Mouse (Mus musculus) left cerebral cortex, postnatal 14 days (tissue): ENCODE data around the gene M6pr. TPM values are rescaled to one million over a fixed set of nuclear protein-coding genes. Genes with fewer than 3 reads are reported as not detected.
"Not testable (repeated sequence)": the region's sequence is repeated elsewhere in the genome, so short reads cannot be mapped to it uniquely, and the experiment has no call there.

Experiments used
- DNase-seq, 2 experiments: peaks; one replicate each; pipeline ENCODE4 v3.0.0; 2021 to 2022; ENCODE audit warnings: low spot score in 2 of 2, mixed read lengths in 1 of 2
- intact Hi-C: fragments of 180-260 bp; cut with DNase I; formaldehyde crosslinking; loops from one replicate; pipeline ENCODE4 v1.15.1; 2025
- total RNA-seq, 2 experiments: library from RNA; stranded (reverse); gene quantifications; 2 replicates each; pipeline ENCODE4 v1.2.3; 2021

The M6pr gene
- total RNA-seq, 2 experiments from 2014 or later, result 52.8 to 55.1 TPM

DNA sequence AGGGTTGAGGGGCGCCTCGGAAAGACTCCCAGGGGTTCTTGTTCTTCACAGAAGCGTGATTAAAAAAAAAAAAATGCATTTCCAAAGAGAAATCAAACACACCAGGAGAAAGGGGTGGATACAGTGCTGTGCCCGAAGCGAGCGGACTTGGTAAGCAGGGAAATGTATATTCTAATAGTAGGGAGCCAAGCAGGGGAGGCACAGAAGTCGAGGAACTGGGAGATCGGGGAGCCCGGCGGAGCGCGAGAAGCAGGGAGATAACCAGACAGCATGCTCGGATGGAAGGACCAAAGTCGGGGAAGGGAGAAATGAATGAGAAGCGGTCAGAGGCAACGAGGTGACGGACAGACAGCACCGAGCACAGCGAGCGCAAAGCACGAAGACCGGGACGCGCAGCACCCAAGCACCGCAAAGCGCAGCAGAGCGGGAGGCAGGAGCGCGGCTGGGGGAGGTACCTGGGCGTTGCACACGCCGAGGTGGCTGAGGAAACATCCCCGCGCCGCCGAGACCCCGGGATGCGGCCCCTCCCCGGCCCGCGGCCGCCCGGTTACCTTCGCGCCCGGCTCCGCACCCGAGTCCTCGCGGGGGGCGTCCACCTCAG is 30.6 kb downstream of the M6pr start:
- peak; percentile 64 to 72 for DNase-seq
- intact Hi-C loops, result no loop called here

DNA sequence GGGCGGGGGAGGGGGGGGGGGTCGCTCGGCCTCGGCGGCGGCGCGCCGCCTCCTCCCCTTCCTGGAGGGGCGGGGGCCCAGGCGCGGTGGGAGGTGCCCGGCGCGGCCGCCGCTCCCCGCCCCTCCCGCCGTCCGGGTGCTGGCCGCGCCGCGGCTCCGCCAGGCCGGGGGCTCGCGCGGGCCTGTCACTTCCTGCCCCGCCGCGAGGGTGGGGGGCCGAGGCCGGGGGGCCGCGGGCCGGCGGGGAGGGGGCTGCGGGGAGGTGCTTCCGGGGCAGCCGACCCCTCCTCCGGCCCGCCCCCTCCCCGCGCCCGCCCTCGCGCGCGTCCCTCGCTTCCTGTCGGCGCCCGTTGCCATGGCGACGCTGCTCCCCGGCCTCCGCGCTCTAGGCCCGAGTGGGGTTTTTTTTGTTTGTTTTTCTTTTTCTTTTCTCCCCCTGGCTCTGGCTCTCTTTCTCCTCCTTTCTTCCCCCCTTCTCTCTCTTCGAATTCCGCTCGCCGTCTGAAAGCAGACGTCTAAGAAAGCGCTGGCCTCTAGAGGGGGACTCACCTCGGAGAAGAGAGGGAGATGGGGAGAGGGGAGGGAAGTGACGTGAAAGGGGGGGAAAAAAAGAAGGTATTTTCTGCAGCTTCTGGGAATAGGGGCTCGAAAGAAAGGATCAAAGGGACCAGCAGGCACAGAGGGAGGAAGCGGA is 31.3 kb downstream of the M6pr start:
- intact Hi-C loops, result loop anchor here (2.0 kb wide), 1 partner anchor 53 kb away; no protein-coding TSS in a partner anchor
- peak; percentile 69 to 84 for DNase-seq

DNA sequence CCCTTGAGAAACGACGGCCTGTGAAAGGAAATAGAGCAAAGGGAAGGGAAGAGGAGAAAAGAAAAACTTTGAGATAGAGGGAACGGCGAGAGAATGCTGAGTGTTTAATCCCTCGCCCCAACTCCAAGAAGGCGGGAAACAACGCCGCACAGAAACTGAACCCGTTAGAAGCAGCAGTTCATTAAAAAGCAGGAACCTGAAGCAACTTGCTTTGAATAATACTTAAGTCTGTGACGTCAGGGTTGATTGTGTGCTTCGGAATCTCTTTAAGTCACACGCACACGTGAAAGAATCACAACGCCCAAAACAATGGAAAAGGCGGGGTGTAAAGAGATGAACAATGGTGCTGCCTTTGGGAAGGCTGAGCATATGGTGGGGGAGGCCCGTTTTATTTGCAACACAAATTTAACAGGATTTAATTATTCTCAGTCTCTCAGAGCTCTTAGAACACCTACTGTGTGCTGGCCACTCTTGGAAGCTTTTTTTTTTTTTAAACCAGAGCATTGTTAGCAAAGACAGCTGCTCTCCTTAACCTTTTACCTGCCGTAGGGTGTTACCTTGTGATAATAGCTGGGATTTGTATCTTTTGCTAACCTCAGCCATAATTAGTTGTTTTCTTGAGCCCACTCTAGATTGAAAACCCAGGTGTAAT is 32.0 kb downstream of the M6pr start, which contains the start of gene Phc1:
Phc1 (minus strand) TSS at position 213 of the 652 bp plus-strand sequence.
- intact Hi-C loops, result loop anchor here (2.0 kb wide), 1 partner anchor 52 kb away; no protein-coding TSS in a partner anchor

DNA sequence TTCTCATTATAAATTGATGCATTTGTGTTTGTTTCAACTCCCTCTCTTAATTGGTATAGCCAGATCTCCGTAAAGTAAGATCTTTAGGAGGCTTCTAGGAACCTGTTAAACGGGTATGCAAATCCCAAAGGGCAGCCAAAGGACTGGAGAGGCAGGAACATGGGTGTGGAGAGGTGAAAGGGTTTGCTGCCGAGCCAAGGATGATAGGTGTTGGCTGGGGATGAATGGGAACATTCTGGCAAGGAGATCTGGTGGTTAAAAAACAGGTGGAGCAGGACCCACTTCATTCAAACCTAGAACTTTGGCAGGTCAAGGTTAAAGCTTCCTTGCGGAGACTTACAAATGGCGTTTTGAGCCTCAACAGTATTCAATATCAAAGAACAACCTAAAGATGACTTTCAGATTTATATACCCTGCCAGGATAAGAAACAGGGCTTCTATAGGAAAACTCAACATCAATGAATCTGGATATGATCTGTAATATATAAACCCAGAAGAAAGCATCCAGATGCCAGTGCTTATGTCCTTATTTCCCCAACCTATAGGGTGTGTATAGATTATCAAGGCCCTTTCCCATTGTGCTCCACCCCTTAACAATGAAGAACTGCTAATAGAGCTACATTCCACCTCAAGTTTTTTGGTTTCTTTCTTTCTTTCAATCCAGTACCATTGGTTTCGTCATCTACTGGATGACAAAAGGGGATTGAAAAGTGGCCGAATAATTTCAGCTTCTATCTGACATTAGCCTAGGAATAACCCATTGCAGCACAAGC is 32.7 kb downstream of the M6pr start:
- intact Hi-C loops, result loop anchor here (2.0 kb wide), 1 partner anchor 52 kb away; no protein-coding TSS in a partner anchor
- DNase-seq, result no peak

More for the DNA sequence above, 32.0 kb downstream of the M6pr start, which contains the start of gene Phc1:
- DNase-seq, result peak; percentile 16 to 26

DNA sequence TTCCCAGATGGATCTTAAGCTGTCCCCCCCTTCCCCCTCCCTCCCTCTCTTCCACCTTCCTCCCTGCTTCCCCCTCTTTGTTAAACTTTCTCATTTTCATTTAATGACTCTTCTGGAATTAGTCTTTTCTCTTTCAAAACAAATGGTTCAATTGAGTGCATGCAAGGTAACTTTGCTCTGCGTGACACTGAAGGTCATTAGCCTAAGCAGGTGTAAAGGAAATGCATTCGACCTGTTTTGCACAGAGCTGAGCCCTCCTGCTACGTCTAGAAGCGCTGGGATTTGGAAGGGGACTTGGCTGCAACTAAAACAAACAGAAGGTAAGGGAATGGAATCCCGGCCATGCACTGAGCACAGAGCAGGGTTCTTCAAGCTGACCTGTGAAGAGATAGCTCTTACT is 33.6 kb downstream of the M6pr start:
- intact Hi-C loops, result no loop called here
- no peak for DNase-seq

DNA sequence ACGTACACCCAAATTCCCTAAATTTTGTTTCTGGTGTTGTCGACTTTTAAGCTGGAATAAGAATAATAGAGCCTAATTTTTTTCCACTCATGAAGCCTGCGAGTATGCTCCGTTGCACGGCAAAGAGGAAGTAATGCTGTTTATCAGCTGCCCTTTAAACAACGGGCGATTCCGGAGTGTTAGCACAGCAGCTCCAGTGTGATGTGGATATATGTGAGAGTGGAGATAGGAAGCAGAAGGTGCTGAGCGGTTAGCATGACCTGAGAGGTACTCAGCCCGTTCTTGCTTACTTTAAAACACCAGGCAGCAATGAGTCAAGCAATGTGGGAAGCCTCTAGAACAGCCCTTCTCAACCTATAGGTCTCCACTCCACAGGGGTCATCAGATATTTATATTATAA is 35.2 kb downstream of the M6pr start:
- intact Hi-C loops, result no loop called here
- no peak for DNase-seq

DNA sequence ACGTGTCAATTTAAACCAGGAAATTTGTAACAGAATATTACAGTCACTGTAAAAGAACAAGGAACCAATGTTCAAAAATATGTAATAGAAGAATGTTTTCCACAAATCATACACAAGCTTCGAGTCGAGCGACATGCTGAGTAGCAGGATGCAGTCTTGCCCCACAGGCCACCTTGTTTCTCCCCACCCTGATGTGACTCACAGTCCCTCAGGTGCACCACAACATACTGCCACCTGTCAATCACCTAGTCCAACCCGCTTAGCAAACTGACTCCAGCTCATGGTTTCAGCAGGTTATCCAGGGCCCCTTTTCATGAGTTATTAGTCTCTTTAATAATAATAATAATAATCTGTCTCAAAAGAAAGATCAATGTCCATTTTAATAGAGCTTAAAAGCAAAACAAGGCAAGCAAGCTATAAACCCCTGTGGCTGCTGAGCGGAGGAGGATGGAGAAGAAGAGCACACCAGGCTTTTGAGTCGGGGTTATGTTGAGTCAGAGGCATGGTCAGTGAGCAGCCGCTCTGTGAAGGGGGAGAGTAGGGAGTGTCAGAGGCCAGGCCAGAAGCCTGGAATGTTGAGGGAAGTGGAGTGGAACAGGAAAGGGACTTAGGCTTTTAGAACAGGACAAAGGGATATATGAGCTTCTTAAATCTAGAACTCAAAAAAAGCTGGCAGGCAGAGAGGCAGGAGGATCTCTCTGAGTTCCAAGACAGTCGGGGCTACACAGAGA is 36.0 kb downstream of the M6pr start:
- no peak for DNase-seq
- intact Hi-C loops, result no loop called here

DNA sequence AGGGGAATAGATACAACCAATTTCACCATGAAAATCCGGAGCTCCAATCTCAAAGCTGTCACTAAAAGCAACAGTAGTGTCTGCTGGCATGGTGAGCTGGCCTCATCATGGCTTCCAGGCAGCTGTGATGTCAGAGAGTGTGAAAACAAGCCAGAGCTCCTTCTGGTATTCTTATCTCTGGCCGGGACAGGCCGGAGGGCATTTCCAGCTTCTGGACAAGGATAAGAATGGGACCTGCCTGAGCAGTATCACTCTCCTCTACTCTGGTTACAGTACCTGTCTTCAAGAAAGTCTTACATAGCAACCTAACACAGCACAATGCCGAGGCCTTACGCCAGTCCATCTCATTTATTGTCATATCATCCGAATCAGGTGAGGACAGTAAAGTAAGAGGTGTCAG is 37.2 kb downstream of the M6pr start:
- intact Hi-C loops, result no loop called here
- no peak for DNase-seq

DNA sequence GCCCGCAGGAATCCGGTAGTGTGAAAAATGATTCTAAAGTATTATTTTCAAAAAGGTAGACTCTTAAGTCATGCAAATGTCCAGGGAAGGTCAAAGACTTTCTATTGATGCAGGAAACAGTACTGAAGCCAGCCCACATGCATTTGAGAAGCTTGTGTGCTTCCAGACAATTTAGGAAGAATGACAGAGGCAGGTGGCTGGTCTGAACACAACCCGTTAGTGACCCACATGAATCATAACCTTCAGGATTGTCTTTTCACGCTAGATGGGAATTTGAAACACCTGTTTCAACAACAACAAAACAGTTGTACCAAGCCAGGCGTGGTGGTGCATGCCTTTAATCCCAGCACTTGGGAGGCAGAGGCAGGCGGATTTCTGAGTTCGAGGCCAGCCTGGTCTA is 37.9 kb downstream of the M6pr start:
- intact Hi-C loops, result no loop called here
- DNase-seq, result no peak

DNA sequence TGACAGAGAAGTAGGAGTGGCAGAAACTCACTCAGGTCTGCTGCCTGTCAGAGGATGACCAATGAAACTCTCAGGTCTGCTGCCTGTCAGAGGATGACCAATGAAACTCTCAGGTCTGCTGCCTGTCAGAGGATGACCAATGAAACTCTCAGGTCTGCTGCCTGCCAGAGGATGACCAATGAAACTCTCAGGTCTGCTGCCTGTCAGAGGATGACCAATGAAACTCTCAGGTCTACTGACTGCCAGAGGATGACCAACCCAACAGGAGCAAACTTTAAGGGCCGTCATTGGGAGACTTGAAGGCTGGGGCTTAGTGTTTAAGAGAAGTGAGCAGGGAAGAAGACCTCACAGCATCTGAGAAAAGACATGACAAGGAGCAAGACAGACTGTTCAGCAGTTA is 38.8 kb downstream of the M6pr start:
- DNase-seq, intact Hi-C loops: not testable (repeated sequence)

DNA sequence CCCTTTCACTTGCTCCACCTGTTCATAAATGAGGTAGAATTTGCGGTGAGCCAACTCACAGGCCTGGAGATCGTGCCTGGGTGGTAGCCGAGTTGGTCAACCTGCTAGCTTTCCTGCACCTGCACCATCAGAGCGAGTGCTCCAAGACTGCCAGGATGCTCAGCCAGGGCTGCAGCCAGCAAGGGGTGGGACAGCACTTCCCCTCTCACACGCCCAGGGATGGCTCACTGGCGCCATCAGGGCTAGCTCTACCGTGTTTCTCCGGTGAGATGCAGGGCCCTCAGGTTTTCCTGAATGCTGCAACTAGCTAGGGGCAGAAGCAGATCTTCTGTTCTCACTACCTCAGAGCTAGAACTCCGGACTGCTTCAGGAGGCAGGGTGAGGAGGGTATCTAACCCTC is 47.4 kb downstream of the M6pr start:
- intact Hi-C loops, result no loop called here
- no peak for DNase-seq

DNA sequence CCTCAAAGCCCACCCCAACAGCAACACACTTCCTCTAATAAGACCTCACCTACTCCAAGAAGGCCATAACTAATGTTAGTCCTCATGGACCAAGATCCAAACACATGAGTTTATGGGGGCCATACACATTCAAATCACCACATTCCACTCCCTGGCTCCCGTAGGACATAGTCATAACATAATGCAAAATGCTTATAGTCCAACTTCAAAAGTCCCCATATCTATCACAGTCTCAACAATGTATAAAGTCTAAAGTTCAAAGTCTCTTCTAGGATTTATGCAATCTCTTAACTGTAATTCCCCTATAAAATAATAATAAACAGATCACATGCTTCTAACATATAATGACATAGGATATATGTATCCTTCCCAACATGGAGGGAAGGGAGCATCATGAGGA is 48.6 kb downstream of the M6pr start:
- intact Hi-C loops, result no loop called here
- DNase-seq, result no peak

DNA sequence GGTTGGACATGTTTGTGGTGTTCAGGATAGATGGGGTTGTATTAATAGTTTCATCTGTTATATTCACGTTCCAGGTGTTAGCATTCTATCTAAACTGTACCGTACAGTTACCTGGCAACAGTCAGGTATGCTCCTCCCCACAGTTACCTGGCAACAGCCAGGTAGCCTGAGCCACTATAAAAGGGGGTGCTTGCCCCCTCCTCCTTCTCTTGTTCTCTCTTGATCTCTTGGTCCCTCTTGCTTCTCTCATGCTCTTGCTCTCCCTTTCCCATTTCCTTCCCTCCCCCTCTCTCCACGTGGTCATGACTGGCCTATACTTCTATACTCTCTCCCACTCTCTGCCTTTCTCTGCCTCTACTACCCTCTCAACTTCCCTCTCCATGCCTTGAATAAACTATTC is 57.2 kb downstream of the M6pr start:
- intact Hi-C loops, result no loop called here
- no peak for DNase-seq

DNA sequence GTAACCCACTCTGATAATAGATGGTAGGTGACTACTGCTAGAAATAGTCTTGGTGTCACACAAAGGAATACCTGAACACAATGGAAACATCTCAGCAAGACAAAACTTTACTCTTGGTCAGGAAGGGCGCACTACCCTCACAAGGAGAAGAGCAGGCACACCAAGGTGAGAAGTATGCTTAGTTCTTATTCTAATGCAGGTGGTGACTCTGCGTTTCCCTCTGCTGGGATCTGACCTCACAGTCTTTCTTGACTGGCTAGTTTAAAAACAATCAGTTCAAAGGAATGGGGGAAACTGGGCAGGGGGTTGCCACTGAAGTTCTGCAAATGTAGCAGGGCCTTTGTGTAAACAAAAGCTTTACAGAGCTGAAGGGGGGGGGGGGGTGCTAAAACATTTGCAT is 57.8 kb downstream of the M6pr start:
- no peak for DNase-seq
- intact Hi-C loops, result no loop called here

DNA sequence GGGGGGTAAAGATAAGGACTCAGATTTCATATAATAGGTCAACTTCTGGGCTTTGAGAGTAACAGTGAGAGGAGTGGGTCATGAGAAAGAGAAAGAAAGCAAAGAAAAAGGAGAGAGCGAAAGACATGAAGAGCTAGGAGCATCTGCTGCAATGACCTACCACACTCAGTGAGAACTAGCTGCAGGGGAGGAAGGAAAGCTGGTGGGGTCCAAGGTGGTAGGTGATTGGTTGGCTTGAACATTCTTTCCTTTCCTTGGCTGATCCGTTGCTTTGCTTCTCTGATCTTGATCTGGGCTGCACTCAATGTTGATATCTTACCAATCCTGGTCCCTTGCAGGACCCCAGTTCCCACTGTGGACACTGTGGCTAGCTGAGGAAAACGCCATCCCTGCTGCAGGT is 58.5 kb downstream of the M6pr start:
- intact Hi-C loops, result no loop called here

More for the DNA sequence above, 58.5 kb downstream of the M6pr start:
- no peak for DNase-seq
